Mouse (Mus musculus): ENCODE data around the gene Sec61a1. TPM values are rescaled to one million over a fixed set of nuclear protein-coding genes. Genes with fewer than 3 reads are reported as not detected.
A peak's percentile ranks its signal among the peaks of the same experiment; 100 is the strongest.

The Sec61a1 gene
- total RNA-seq, 2 experiments from 2014 or later, result 57.6 to 78.0 TPM

GRCm38 (mm10) chr6:88516667-88517066 is 2.0 kb downstream of the Sec61a1 start:
- DNase-seq, result no peak

GRCm38 (mm10) chr6:88515971-88516370 is 2.7 kb downstream of the Sec61a1 start:
- DNase-seq, result no peak

DNA sequence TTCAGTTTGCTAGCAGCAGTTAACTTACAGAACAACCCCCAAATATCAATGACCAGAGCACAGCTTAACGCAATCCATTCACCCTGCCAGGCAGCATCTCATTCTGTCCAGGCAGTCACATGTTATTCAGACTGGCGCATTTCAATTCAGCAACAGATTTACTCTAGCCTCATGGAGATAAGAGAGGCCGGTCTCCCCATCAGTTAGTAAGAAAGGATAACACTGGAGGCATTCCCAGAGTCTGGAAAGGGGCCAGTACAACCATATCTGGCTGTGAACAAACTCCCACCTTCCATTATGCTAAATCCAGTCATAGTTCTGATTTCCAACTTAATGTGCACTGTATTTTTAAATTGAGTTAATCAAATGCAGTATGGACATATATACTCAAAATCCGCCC is 4.2 kb downstream of the Sec61a1 start:
- no peak for DNase-seq

DNA sequence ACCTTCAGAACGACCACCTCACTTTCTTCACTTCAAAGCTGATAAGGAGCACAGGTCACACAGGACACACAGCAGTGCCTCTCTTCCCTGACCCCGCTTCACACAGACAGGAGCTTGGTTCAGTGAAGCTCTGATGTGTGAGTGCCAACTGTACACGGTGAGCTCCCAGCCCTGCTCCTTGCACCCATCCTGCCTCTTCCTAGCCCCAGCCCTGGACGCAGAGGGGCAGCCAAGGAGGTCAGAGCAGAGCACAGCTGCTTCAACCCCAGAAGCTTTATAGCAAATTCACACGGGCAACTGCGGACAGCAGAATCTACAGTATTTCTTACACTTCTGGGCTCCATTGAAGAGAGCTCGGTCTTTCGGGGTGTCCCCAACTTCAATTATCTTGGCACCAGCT is 4.7 kb downstream of the Sec61a1 start:
- no peak for DNase-seq

DNA sequence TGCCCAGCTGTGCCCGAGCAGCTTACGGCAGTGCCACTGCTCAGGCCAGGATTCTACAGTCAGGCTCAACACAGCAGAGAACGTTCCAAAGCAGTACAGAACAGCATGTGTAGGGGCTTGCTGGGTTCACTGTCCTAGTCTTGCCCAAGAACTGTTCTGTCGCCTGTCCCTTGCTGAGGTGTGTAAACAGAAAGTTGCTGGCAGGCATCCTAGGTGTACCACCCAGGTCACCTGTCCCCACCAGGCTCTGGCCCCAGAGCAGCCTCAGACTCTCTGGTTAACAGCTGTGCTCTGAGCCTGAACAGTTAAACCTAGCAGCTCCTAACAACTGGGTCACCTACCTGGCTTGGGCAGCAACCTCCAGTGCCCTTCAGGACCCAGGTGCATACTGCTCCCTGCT is 15.7 kb downstream of the Sec61a1 start:
- no peak for DNase-seq

- DNase-seq, result no peak
Observed at GRCm38 (mm10) chr6:88502030-88502970, 16.4 kb downstream of the Sec61a1 start.

- no peak for DNase-seq
Observed at GRCm38 (mm10) chr6:88500405-88500767, 18.3 kb downstream of the Sec61a1 start.

GRCm38 (mm10) chr6:88499481-88500404 is 19.0 kb downstream of the Sec61a1 start:
- peak; percentile 67 for DNase-seq

GRCm38 (mm10) chr6:88493712-88494111 is 25.0 kb downstream of the Sec61a1 start:
- DNase-seq, result no peak

DNA sequence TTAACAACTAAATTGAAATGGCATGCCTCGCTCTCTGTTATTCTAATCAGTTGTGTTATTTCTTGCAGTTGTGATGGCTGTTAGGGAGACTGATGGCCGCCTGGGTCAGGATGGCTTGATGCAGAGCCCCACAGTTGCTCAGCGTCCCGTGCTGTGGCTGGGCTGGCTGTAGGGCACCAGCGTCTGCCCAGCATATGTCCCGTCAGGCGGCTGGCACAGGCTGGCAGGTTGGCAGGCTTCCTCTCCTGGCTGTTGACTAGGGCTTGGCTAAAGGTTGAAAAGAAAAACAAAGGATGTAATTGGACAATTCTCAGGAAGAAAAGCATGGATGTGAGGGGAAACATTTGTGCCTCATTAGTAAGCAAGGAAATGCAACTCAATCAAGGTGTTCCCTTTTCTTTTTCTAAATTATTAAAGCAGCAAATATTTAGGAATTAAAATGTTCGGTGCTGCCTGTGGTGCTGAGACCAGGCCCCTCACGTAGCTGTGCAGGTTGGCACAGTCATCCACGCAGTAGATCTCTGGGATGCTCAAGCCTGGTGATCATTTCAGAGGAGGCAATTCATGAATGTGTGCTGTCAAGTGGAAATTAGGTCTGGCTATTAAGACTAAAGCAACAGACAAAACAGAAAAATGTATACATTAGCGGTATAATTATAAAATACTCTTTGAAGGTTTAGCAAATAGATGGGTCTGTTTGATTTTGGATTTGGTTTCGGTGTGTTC is 27.9 kb downstream of the Sec61a1 start:
- DNase-seq, result peak; percentile 56

GRCm38 (mm10) chr6:88489834-88490233 is 28.9 kb downstream of the Sec61a1 start:
- no peak for DNase-seq

- no peak for DNase-seq
Observed at GRCm38 (mm10) chr6:88489026-88489425, 29.7 kb downstream of the Sec61a1 start.

DNA sequence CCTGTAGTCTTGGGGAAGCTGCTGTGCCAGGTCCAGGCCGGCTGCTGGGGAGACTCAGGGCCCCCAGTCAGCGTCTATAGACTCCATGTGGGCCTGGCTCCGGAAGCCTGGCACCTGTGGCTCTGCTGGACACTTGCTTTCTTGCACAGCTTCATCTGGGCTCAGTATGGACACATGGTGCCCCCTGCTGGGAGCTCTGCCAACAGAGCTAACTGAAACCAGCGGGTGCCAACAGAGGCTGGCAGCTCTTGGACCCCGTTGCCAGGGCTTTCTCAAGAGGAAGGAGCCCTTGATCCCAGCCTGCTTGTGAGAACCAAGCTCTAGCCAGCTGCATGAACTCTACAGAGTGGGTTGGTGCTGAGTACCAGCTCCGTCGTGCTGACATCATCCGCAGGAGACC is 31.8 kb downstream of the Sec61a1 start:
- peak; percentile 57 for DNase-seq

- DNase-seq, result no peak
Observed at GRCm38 (mm10) chr6:88485378-88485777, 33.3 kb downstream of the Sec61a1 start.

DNA sequence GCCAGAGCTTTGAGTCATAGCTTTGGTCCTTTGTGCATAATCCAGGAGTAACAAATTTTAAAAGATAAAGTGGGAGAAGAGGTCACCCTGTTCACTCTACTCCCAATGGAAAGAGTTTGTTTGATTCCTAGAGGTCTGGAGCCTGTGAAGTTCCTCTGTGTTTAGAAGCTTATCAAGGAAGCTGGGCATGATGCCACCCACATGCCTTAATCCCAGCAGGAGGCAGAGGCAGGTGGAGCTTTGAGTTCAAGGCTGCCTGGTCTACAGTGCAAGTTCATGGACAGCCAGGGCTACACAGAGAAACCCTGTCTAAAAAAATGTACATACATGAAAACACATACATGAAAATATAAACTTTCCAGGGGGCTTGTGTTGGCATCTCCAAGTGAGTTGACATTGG is 34.8 kb downstream of the Sec61a1 start:
- no peak for DNase-seq

GRCm38 (mm10) chr6:88483111-88483510 is 35.6 kb downstream of the Sec61a1 start:
- DNase-seq, result no peak

GRCm38 (mm10) chr6:88480421-88480820 is 38.3 kb downstream of the Sec61a1 start:
- DNase-seq, result no peak

DNA sequence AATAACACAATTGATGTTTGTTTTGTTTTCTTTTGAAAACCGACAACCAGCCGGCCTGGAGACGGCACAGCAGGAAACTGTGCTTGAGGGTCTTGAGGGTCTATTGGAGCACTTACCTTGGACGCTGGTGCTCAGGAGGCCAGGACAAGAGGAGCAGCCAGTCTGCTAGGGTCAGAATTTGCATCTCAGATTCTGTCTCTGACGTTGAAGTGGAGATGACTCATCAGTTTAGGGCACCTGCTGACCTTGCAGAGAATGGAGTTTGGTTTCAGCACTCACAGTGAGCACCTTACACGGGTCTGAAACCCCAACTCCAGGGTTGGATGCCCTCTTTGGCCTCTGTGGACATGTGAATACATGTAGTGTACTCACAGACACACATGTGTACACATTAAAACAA is 48.8 kb downstream of the Sec61a1 start:
- no peak for DNase-seq

DNA sequence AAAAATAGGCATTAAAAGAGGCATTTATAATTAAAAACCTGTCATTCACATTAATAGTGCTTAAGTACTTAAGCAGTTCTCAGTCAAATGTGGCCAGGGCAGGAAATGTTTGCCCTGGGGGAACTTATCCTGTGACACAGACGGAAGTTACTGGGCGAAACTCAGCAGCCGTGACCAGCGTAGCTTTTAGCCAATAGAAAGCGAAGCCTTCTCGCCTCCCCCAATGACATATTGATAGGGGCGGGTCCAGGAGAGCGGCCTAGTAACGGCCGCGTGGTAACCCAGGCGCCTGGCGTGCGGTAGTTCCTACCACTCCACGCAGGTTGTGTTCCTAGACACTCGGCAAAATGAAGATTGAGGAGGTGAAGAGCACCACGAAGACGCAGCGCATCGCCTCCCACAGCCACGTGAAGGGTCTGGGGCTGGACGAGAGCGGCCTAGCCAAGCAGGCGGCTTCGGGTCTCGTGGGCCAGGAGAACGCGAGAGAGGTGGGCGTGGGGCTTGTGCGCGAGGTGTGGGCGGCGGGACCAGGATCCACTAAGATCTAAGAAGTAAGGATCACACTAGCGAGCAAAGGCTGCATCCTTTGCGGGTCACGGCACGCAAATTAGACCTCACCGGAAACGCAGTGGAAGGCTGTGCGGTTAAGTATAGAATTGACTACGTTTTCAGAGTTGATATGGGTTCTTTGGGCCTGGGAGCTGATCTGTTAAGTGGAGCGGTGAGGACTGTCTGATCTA is 53.4 kb downstream of the Sec61a1 start, which contains the start of gene Ruvbl1:
Gene Ruvbl1, plus strand, starts transcription at position 229 of the 740 bp plus-strand sequence.
- DNase-seq, result peak; percentile 81

DNA sequence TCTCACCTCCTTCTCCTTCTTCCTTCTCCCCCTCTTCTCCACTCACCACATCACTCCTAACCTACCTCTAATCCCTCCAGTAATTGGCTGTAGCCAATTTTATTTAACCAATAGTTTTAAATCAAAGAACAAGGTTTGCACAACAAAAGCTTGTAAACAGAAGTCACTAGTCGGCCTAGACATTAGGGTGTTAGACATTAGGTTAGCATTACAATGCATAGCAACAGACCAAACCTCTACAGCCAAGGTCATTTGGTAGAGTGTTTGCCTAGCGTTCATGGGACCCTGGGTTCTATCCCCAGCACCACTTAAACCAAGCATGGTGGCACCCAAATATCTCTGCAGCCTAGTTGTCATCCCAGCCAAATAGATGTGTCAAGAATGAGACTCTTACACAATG is 64.2 kb downstream of the Sec61a1 start:
- no peak for DNase-seq
